27 mouse cellular contexts compared by ENCODE assay signal in genomic region chr11:93536244-93536643, GRCm38 (mm10).
"Had no signal": no experiment of that assay in that cellular context is flagged by ENCODE, and none has a peak within 500 bp of the region (broad histone marks: within the 10 kb centered on the region; RNA-seq: fewer than 3 reads in every experiment).

No protein-coding gene starts in this region.

- H3K9me3 ChIP-seq: embryonic facial prominence, embryonic 10.5 days; embryonic facial prominence, embryonic 12.5 days; embryonic facial prominence, embryonic 13.5 days; embryonic facial prominence, embryonic 15.5 days; forebrain, embryonic 10.5 days; forebrain, embryonic 12.5 days; forebrain, embryonic 13.5 days; forebrain, embryonic 15.5 days had no signal

- H3K36me3 ChIP-seq: embryonic facial prominence, embryonic 10.5 days; embryonic facial prominence, embryonic 12.5 days; embryonic facial prominence, embryonic 13.5 days; embryonic facial prominence, embryonic 15.5 days; forebrain, embryonic 10.5 days; forebrain, embryonic 12.5 days; forebrain, embryonic 15.5 days had no signal

- DNase-seq: cerebellum, adult 8-10 months; cerebellum, adult 9-10 months; cerebellum, adult 9-11 months; cerebellum, postnatal 10 days; cerebellum, postnatal 14 days; cerebellum, postnatal 25 days; cerebellum, postnatal 36 days; embryo, embryonic 11 days; forebrain, postnatal 0 days; gastrocnemius, adult 2 months; gastrocnemius, postnatal 10 days; gastrocnemius, postnatal 14 days; gastrocnemius, postnatal 25 days; gastrocnemius, postnatal 36 days; heart, adult 18-20 months; heart, adult 2 months had no signal

- H3K4me2 ChIP-seq: embryonic facial prominence, embryonic 12.5 days; embryonic facial prominence, embryonic 13.5 days; embryonic facial prominence, embryonic 15.5 days; forebrain, embryonic 12.5 days; forebrain, embryonic 13.5 days; forebrain, embryonic 15.5 days had no signal

- H3K9ac ChIP-seq: embryonic facial prominence, embryonic 12.5 days; embryonic facial prominence, embryonic 13.5 days; embryonic facial prominence, embryonic 15.5 days; forebrain, embryonic 12.5 days; forebrain, embryonic 13.5 days; forebrain, embryonic 15.5 days; forebrain, postnatal 0 days had no signal

- ATAC-seq: forebrain, embryonic 13.5 days; forebrain, embryonic 14.5 days; forebrain, embryonic 15.5 days; forebrain, embryonic 16.5 days; forebrain, postnatal 0 days had no signal

- H3K27me3 ChIP-seq: embryonic facial prominence, embryonic 12.5 days; embryonic facial prominence, embryonic 13.5 days; embryonic facial prominence, embryonic 15.5 days; forebrain, embryonic 12.5 days; forebrain, embryonic 13.5 days; forebrain, embryonic 15.5 days had no signal

- H3K4me1 ChIP-seq: embryonic facial prominence, embryonic 10.5 days; embryonic facial prominence, embryonic 12.5 days; embryonic facial prominence, embryonic 13.5 days; embryonic facial prominence, embryonic 15.5 days; forebrain, embryonic 10.5 days; forebrain, embryonic 12.5 days; forebrain, embryonic 13.5 days; forebrain, embryonic 15.5 days had no signal

- H3K27ac ChIP-seq: embryonic facial prominence, embryonic 10.5 days; embryonic facial prominence, embryonic 12.5 days; embryonic facial prominence, embryonic 13.5 days; embryonic facial prominence, embryonic 15.5 days; forebrain, embryonic 10.5 days; forebrain, embryonic 12.5 days; forebrain, embryonic 13.5 days; forebrain, embryonic 15.5 days; gastrocnemius, adult 2 months; heart, adult 2 months had no signal

- H3K4me3 ChIP-seq: embryonic facial prominence, embryonic 10.5 days; embryonic facial prominence, embryonic 12.5 days; embryonic facial prominence, embryonic 13.5 days; embryonic facial prominence, embryonic 15.5 days; erythroblast, embryonic 14.5 days; forebrain, embryonic 10.5 days; forebrain, embryonic 12.5 days; forebrain, embryonic 13.5 days; forebrain, embryonic 15.5 days; gastrocnemius, adult 2 months; heart, adult 2 months had no signal
